Mouse (Mus musculus) C3H10T1/2 (cell line): ENCODE data around the gene BC003965. TPM values are rescaled to one million over a fixed set of nuclear protein-coding genes. Genes with fewer than 3 reads are reported as not detected.

Experiments
- polyA plus RNA-seq, 2 experiments: library from polyadenylated mRNA; unstranded; fragments of >200 nt; fragmentation: generic; extraction: Trizol; gene quantifications; one replicate each; pipeline ENCODE4 v1.2.1; 2012; ENCODE audit warnings: missing spikeins in 2 of 2

BC003965 gene
- polyA plus RNA-seq: 10 to 100 TPM in 1 of 2 experiments, 1 to 10 TPM in 1; 4.9 to 10.7 TPM

GRCm38 (mm10) chr17:25184129-25184691 is at the start of gene BC003965:
TSS of gene BC003965 (plus strand) at chr17:25184554.

DNA sequence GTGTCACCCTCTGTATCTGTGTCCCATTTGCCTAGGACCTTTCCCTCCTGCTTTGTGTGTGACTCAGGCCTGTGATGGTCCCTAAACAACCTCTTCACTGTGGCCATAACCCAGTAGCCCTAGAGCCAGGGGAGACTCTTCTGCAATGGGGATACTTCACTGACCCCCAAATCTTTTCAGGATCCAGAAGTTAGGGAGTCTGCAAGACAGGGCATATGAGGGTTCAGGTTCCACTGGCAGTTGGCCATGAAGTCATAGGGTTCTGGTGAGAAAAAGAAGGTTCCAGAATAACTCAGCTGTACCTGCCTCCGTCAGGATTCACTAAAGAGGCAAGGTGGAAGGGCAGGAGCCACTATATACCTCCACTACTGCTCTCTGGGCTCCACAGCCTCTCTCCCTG is 22.2 kb upstream of the BC003965 start, which contains the start of gene Ccdc154:
TSS of gene Ccdc154 (plus strand) at position 301 of the 400 bp plus-strand sequence.

GRCm38 (mm10) chr17:25175411-25175810 is 8.9 kb upstream of the BC003965 start, which contains the start of gene Gm38655:
TSS of gene Gm38655 (minus strand) at chr17:25175471.

GRCm38 (mm10) chr17:25188150-25189031 is 4.0 kb downstream of the BC003965 start, which contains the start of gene Unkl:
TSS of gene Unkl (plus strand) at chr17:25188397.

Other genes with a start within 250 kb of the BC003965 start
- 10 to 100 TPM in 1 of 2 experiments, 1 to 10 TPM in 1; 3.9 to 54.1 TPM for gene Mapk8ip3, start 247.6 kb upstream of the BC003965 start, polyA plus RNA-seq
- 10 to 100 TPM; 19.4 to 33.6 TPM for gene Jpt2, start 223.9 kb upstream of the BC003965 start, polyA plus RNA-seq
- gene Cramp1l, start 168.8 kb upstream of the BC003965 start, polyA plus RNA-seq: 1 to 10 TPM in 1 of 2 experiments, under 1 TPM in 1; 0.59 to 5.7 TPM
- gene Ift140, start 168.5 kb upstream of the BC003965 start, polyA plus RNA-seq: 10 to 100 TPM in 1 of 2 experiments, 1 to 10 TPM in 1; 6.5 to 21.9 TPM
- gene Tmem204, start 101.0 kb upstream of the BC003965 start, polyA plus RNA-seq: under 1 TPM; 0.61 to 0.90 TPM
- 10 to 100 TPM; 20.3 to 26.2 TPM for gene Telo2, start 68.6 kb upstream of the BC003965 start, polyA plus RNA-seq
- not detected for gene Ptx4, start 63.8 kb upstream of the BC003965 start, polyA plus RNA-seq
- gene Clcn7, start 51.2 kb upstream of the BC003965 start, polyA plus RNA-seq: 10 to 100 TPM in 1 of 2 experiments, 1 to 10 TPM in 1; 8.8 to 22.3 TPM
- gene Ccdc154, start 22.1 kb upstream of the BC003965 start, polyA plus RNA-seq: not detected
- not detected for gene Gm38655, start 9.1 kb upstream of the BC003965 start, polyA plus RNA-seq
- 1 to 10 TPM in 1 of 2 experiments, under 1 TPM in 1; 0.15 to 3.8 TPM for gene Unkl, start 3.8 kb downstream of the BC003965 start, polyA plus RNA-seq
- gene Gnptg, start 55.6 kb downstream of the BC003965 start, polyA plus RNA-seq: 10 to 100 TPM; 15.9 to 49.7 TPM
- 10 to 100 TPM; 44.0 to 58.5 TPM for gene Tsr3, start 55.6 kb downstream of the BC003965 start, polyA plus RNA-seq
- gene Baiap3, start 71.8 kb downstream of the BC003965 start, polyA plus RNA-seq: under 1 TPM; 0.05 to 0.11 TPM
- gene Ube2i, start 90.1 kb downstream of the BC003965 start, polyA plus RNA-seq: 100 to 1,000 TPM; 272 to 366 TPM
- gene Prss34, start 113.8 kb downstream of the BC003965 start, polyA plus RNA-seq: not detected
- gene Prss28, start 124.1 kb downstream of the BC003965 start, polyA plus RNA-seq: not detected
- not detected for gene Prss29, start 134.1 kb downstream of the BC003965 start, polyA plus RNA-seq
- gene Tpsab1, start 161.0 kb downstream of the BC003965 start, polyA plus RNA-seq: not detected
- not detected for gene Tpsb2, start 181.8 kb downstream of the BC003965 start, polyA plus RNA-seq
- not detected for gene Tpsg1, start 184.7 kb downstream of the BC003965 start, polyA plus RNA-seq
- not detected for gene Cacna1h, start 249.2 kb downstream of the BC003965 start, polyA plus RNA-seq